Mouse (Mus musculus) forebrain, embryonic 12.5 days (tissue): ENCODE measurements around the gene Trpv4. TPM values are rescaled to one million over a fixed set of nuclear protein-coding genes. Genes with fewer than 3 reads are reported as not detected.

Experiments
- ATAC-seq: fragments of 200-750 bp; cut with Nextera tagmentation; 2 replicates; pipeline ENCODE4 v1.8.0; 2017; ENCODE audit warnings: moderate TSS enrichment; ENCODE audit not compliant: low FRiP score
- H3K27ac ChIP-seq: fragments of 300-500 bp; sonication (generic); 2 replicates; pipeline ENCODE4 v1.5.1; 2016; ENCODE audit warnings: mild to moderate bottlenecking
- H3K27me3 ChIP-seq: fragments of 300-500 bp; sonication (generic); 2 replicates; pipeline ENCODE4 v1.6.1; 2016; ENCODE audit warnings: mild to moderate bottlenecking
- H3K36me3 ChIP-seq: fragments of 300-500 bp; sonication (generic); replicated peaks from 2 replicates; pipeline ENCODE4 v1.6.1; 2016; ENCODE audit warnings: mild to moderate bottlenecking
- H3K4me1 ChIP-seq: fragments of 300-500 bp; sonication (generic); 2 replicates; pipeline ENCODE4 v1.6.1; 2016
- H3K4me2 ChIP-seq: fragments of 300-500 bp; sonication (generic); 2 replicates; pipeline ENCODE4 v1.6.1; 2016; ENCODE audit warnings: mild to moderate bottlenecking, moderate library complexity
- H3K4me3 ChIP-seq: fragments of 300-500 bp; sonication (generic); replicated peaks from 2 replicates; pipeline ENCODE4 v1.5.1; 2016; ENCODE audit warnings: mild to moderate bottlenecking
- H3K9ac ChIP-seq: fragments of 300-500 bp; sonication (generic); 2 replicates; pipeline ENCODE4 v1.6.1; 2016; ENCODE audit warnings: mild to moderate bottlenecking
- H3K9me3 ChIP-seq: fragments of 300-500 bp; sonication (generic); 2 replicates; pipeline ENCODE4 v1.6.1; 2016
- WGBS: fragments of 180-500 bp; shearing (Covaris S2); methylation state at CpG from one replicate; pipeline ENCODE4 v1.1.7; 2016; 5-methylcytosine and 5-hydroxymethylcytosine counted together
- polyA plus RNA-seq: library from polyadenylated mRNA; unstranded; fragments of >200 nt; fragmentation: Nextera tagmentation; extraction: Ambion mirVana; gene quantifications from 2 replicates; pipeline ENCODE4 v1.2.1, GENCODE M21; 2016

Trpv4 gene
- 0.67 and 0.69 TPM in 2 replicates for polyA plus RNA-seq

GRCm38 (mm10) chr5:114658255-114658654 lies at the start of gene Trpv4:
TSS of gene Trpv4 (minus strand) at chr5:114658421.
- under 1% methylated on average over 27 of the region's 47 CpGs for WGBS
- no peaks in the 10 kb centered on the region for H3K36me3 ChIP-seq
- ATAC-seq = 0 out of 2 replicates have a peak, but pooled peaks have one; percentile 27
- peaks cover 63% of the 10 kb centered on the region for H3K27me3 ChIP-seq
- H3K9me3 ChIP-seq = no peaks in the 10 kb centered on the region
- peak within 1 kb of the TSS; percentile 46 for H3K4me3 ChIP-seq
- H3K9ac ChIP-seq = peak within 1 kb of the TSS; percentile 47
- peak within 1 kb of the TSS; percentile 73 for H3K4me2 ChIP-seq
- no peak within 1 kb of the TSS for H3K27ac ChIP-seq
- H3K4me1 ChIP-seq = peaks cover 11% of the 10 kb centered on the region

- peak; percentile 83 for ATAC-seq
These were observed 49.2 kb upstream of the Trpv4 start, which contains the start of gene Tchp for GRCm38 (mm10) chr5:114707265-114708068. TSS of gene Tchp (plus strand) at chr5:114707760.

GRCm38 (mm10) chr5:114702403-114703392 lies 44.5 kb upstream of the Trpv4 start:
- ATAC-seq = no peak
- peaks cover 3% of the 10 kb centered on the region; the same call in 1 of the 2 replicates for H3K27me3 ChIP-seq
- no peak overlapping the region for H3K9ac ChIP-seq
- H3K4me3 ChIP-seq = no peak overlapping the region
- H3K9me3 ChIP-seq = no peaks in the 10 kb centered on the region
- no peak overlapping the region for H3K4me2 ChIP-seq
- no peak overlapping the region for H3K27ac ChIP-seq
- WGBS = 64% methylated on average over 14 of the region's 14 CpGs
- H3K36me3 ChIP-seq = no peaks in the 10 kb centered on the region
- peaks cover 3% of the 10 kb centered on the region; the same call in 1 of the 2 replicates for H3K4me1 ChIP-seq

More at GRCm38 (mm10) chr5:114707265-114708068, 49.2 kb upstream of the Trpv4 start, which contains the start of gene Tchp:
- H3K4me2 ChIP-seq = peak within 1 kb of the TSS; percentile 71
- WGBS = 4% methylated on average over 49 of the region's 49 CpGs
- peaks cover 31% of the 10 kb centered on the region for H3K36me3 ChIP-seq
- peak within 1 kb of the TSS; percentile 74 for H3K4me3 ChIP-seq
- peak within 1 kb of the TSS; percentile 79 for H3K9ac ChIP-seq
- H3K9me3 ChIP-seq = no peaks in the 10 kb centered on the region
- peaks cover 12% of the 10 kb centered on the region for H3K4me1 ChIP-seq
- no peak within 1 kb of the TSS for H3K27ac ChIP-seq
- H3K27me3 ChIP-seq = peaks cover 3% of the 10 kb centered on the region; the same call in 1 of the 2 replicates

GRCm38 (mm10) chr5:114699015-114699414 lies 40.8 kb upstream of the Trpv4 start:
- ATAC-seq = no peak
- no peaks in the 10 kb centered on the region for H3K36me3 ChIP-seq
- no peak overlapping the region for H3K9ac ChIP-seq
- H3K27me3 ChIP-seq = no peaks in the 10 kb centered on the region; the same call in 1 of the 2 replicates
- no peak overlapping the region for H3K4me2 ChIP-seq
- H3K4me3 ChIP-seq = no peak overlapping the region
- WGBS = 76% methylated on average over 7 of the region's 7 CpGs
- no peak overlapping the region for H3K27ac ChIP-seq
- H3K9me3 ChIP-seq = no peaks in the 10 kb centered on the region
- peaks cover 3% of the 10 kb centered on the region; the same call in 1 of the 2 replicates for H3K4me1 ChIP-seq

- no peaks in the 10 kb centered on the region; the same call in 1 of the 2 replicates for H3K27me3 ChIP-seq
- H3K4me2 ChIP-seq = no peak overlapping the region
- no peaks in the 10 kb centered on the region for H3K9me3 ChIP-seq
- H3K36me3 ChIP-seq = no peaks in the 10 kb centered on the region
- ATAC-seq = no peak
- no peak overlapping the region for H3K9ac ChIP-seq
- peaks cover 3% of the 10 kb centered on the region; the same call in 1 of the 2 replicates for H3K4me1 ChIP-seq
- 83% methylated on average over 19 of the region's 19 CpGs for WGBS
- H3K27ac ChIP-seq = no peak overlapping the region
- no peak overlapping the region for H3K4me3 ChIP-seq
These were observed 40.0 kb upstream of the Trpv4 start for GRCm38 (mm10) chr5:114698044-114698746.

- Histone ChIP-seq H3K4me2 (no peak overlapping the region), H3K27ac (no peak overlapping the region), H3K4me1 (no peaks in the 10 kb centered on the region), H3K9me3 (no peaks in the 10 kb centered on the region), H3K4me3 (no peak overlapping the region), H3K36me3 (no peaks in the 10 kb centered on the region), H3K27me3 (no peaks in the 10 kb centered on the region), H3K9ac (no peak overlapping the region)
- WGBS = 85% methylated on average over 17 of the region's 17 CpGs
- no peak for ATAC-seq
These were observed 38.7 kb upstream of the Trpv4 start for GRCm38 (mm10) chr5:114696939-114697338.

GRCm38 (mm10) chr5:114695775-114696174 lies 37.6 kb upstream of the Trpv4 start:
- Histone ChIP-seq H3K4me2 (no peak overlapping the region), H3K27ac (no peak overlapping the region), H3K36me3 (no peaks in the 10 kb centered on the region), H3K4me3 (no peak overlapping the region), H3K9me3 (no peaks in the 10 kb centered on the region), H3K4me1 (peaks cover 4% of the 10 kb centered on the region), H3K27me3 (no peaks in the 10 kb centered on the region), H3K9ac (no peak overlapping the region)
- WGBS = 69% methylated on average over 5 of the region's 5 CpGs
- no peak for ATAC-seq

- Histone ChIP-seq H3K4me3 (peak within 1 kb of the TSS; percentile 73), H3K9ac (peak within 1 kb of the TSS; percentile 85), H3K9me3 (no peaks in the 10 kb centered on the region), H3K27ac (no peak within 1 kb of the TSS), H3K36me3 (no peaks in the 10 kb centered on the region), H3K4me2 (peak within 1 kb of the TSS; percentile 95), H3K27me3 (peaks cover 3% of the 10 kb centered on the region; the same call in 1 of the 2 replicates), H3K4me1 (peaks cover 24% of the 10 kb centered on the region)
- peak; percentile 99 for ATAC-seq
- 5% methylated on average over 59 of the region's 75 CpGs for WGBS
These were observed 32.7 kb upstream of the Trpv4 start, which contains the start of gene Gltp for GRCm38 (mm10) chr5:114690633-114691567. TSS of gene Gltp (minus strand) at chr5:114690984.

GRCm38 (mm10) chr5:114689700-114690366 lies 31.6 kb upstream of the Trpv4 start:
- 20% methylated on average over 16 of the region's 16 CpGs for WGBS
- Histone ChIP-seq H3K36me3 (no peaks in the 10 kb centered on the region), H3K4me3 (peak overlapping the region; percentile 73), H3K27me3 (peaks cover 3% of the 10 kb centered on the region; the same call in 1 of the 2 replicates), H3K4me1 (peaks cover 24% of the 10 kb centered on the region), H3K27ac (no peak overlapping the region), H3K4me2 (peak overlapping the region; percentile 95), H3K9me3 (no peaks in the 10 kb centered on the region), H3K9ac (peak overlapping the region; percentile 85)
- no peak for ATAC-seq

GRCm38 (mm10) chr5:114688703-114689102 lies 30.5 kb upstream of the Trpv4 start:
- Histone ChIP-seq H3K27ac (no peak overlapping the region), H3K36me3 (no peaks in the 10 kb centered on the region), H3K27me3 (peaks cover 3% of the 10 kb centered on the region; the same call in 1 of the 2 replicates), H3K4me3 (no peak overlapping the region), H3K9me3 (no peaks in the 10 kb centered on the region), H3K4me2 (no peak overlapping the region), H3K9ac (no peak overlapping the region), H3K4me1 (peaks cover 24% of the 10 kb centered on the region)
- 85% methylated on average over 13 of the region's 13 CpGs for WGBS
- ATAC-seq = no peak
